Mouse (Mus musculus) Patski (cell line): ENCODE data around the gene Acad9. TPM values are rescaled to one million over a fixed set of nuclear protein-coding genes. Genes with fewer than 3 reads are reported as not detected.

Source experiments
- ATAC-seq: fragments of 100-300 bp; one replicate; pipeline ENCODE4 v1.8.0; 2021
- CTCF ChIA-PET: fragments of 350-600 bp; sonication (Branson Sonifier 250); formaldehyde crosslinking; loops from one replicate; lab custom pipeline; 2022; ENCODE audit warnings: inconsistent platforms; lab: Charles Lee
- POLR2A ChIA-PET: fragments of 350-600 bp; sonication (Branson Sonifier 250); formaldehyde crosslinking; loops from one replicate; lab custom pipeline; 2022; ENCODE audit warnings: antibody characterized with exemption, inconsistent platforms; lab: Charles Lee
- DNase-seq: peaks from one replicate; pipeline ENCODE4 v3.0.0-alpha.2; 2011; ENCODE audit warnings: low read depth, low spot score
- H3K27me3 ChIP-seq: fragments of 371-371 bp; one replicate; pipeline ENCODE4 v1.5.1; 2021
- CTCF ChIP-seq: fragments of 100-300 bp; IDR thresholded peaks from one replicate; pipeline ENCODE4 v1.5.1; 2021
- in situ Hi-C: fragments of 300-500 bp; cut with MboI; formaldehyde crosslinking; loops from 3 replicates; pipeline ENCODE4 v1.11.1; 2018; ENCODE audit warnings: low pct_unique_long_range_greater_than_20kb, mixed read lengths
- polyA plus RNA-seq: library from polyadenylated mRNA; unstranded; gene quantifications from one replicate; pipeline ENCODE4 v1.2.3, GENCODE M21; 2021

Acad9 gene
- 64.5 TPM for polyA plus RNA-seq

DNA sequence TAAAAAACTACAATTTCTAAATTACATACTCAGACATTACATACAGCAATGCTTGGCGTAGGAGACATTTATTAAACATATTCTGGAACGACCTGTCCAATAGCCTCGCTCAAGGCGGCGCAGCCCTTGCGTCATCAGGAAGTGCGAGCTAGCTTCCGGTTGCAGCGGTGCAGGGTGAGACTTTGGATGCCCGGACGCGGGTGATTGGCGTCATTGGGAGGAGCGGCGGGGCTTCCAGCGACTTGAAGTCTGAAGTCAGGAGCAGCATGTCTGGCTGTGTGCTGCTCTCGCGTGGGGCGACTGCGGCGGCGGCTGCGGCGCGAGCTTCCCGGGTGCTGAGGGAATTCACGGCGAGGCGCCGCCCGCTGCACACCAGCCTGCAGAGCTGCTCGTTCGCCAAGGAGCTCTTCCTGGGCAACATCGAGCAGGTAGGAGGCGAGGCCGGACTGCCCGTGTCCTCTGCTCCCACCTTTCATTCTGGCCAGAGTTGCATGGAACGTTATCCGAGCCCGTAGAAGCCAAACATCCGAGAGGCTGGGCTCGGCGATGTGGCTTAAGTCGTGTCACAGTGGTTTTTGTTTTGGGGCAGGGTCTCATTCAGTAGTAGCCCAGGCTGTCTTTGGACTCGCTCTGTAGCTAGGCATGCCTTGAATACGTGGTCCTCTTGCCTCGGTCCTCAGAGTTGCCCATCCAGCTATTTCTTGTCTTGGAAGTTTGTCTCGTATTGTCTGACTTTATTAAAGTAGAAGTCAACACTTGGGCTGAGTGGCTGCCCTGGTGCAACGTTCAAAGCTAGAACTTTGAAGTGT lies at the start of gene Acad9:
Gene Acad9, plus strand, starts transcription at position 137 of the 809 bp plus-strand sequence.
- H3K27me3 ChIP-seq = peaks cover 16% of the 10 kb centered on the region
- DNase-seq = peak; percentile 90
- in situ Hi-C loops = no loop called here
- ATAC-seq = peak; percentile 97
- POLR2A ChIA-PET = interaction anchor here (0.6 to 1.5 kb wide), 3 partner anchors 9 to 303 kb away, joined by 3 to 5 read pairs (median 4); no protein-coding TSS in a partner anchor
- CTCF ChIA-PET = interaction anchor here (0.7 to 1.8 kb wide), 7 partner anchors 14 to 93 kb away, joined by 3 to 5 read pairs (median 4); no protein-coding TSS in a partner anchor
- TF ChIP-seq CTCF = no peak

GRCm38 (mm10) chr3:36025732-36026131 lies 40.0 kb upstream of the Acad9 start:
- DNase-seq (no peak), ATAC-seq (no peak)
- H3K27me3 ChIP-seq = peaks cover 70% of the 10 kb centered on the region
- TF ChIP-seq CTCF = no peak
- in situ Hi-C loops = no loop called here
- CTCF ChIA-PET = interaction anchor here (1.4 kb wide), 1 partner anchor 14 kb away, joined by 3 read pairs; no protein-coding TSS in a partner anchor
- POLR2A ChIA-PET = no interaction called here

DNA sequence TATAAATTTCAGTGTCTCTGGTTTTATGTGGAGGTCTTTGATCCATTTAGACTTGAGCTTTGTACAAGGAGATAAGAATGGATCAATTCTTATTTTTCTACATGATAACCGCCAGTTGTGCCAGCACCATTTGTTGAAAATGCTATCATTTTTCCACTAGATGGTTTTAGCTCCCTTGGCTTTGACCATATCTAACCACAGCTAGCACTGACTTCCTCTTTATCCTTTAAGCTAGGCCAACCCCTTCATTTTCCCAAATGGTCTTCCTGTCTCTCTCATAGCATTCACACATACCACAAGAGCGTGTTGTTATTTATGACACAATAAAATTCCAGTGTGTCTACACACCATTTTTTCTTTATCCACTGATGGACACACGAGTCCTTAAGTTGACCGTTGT lies 35.8 kb upstream of the Acad9 start:
- ChIA-PET CTCF (interaction anchor here (1.3 to 1.6 kb wide), 2 partner anchors 11 to 14 kb away, joined by 3 read pairs; no protein-coding TSS in a partner anchor), POLR2A (interaction anchor here (0.6 kb wide), 1 partner anchor 175 kb away, joined by 3 read pairs; no protein-coding TSS in a partner anchor)
- DNase-seq (no peak), ATAC-seq (no peak)
- H3K27me3 ChIP-seq = peaks cover 50% of the 10 kb centered on the region
- no peak for TF ChIP-seq CTCF
- in situ Hi-C loops = no loop called here

GRCm38 (mm10) chr3:36031740-36032510 lies 33.9 kb upstream of the Acad9 start:
- in situ Hi-C loops = no loop called here
- ATAC-seq (peak; percentile 31), DNase-seq (peak; percentile 3)
- no peak for TF ChIP-seq CTCF
- POLR2A ChIA-PET = interaction anchor here (0.7 kb wide), 1 partner anchor 114 kb away, joined by 4 read pairs; no protein-coding TSS in a partner anchor
- peaks cover 43% of the 10 kb centered on the region for H3K27me3 ChIP-seq
- CTCF ChIA-PET = interaction anchor here (1.1 to 2.0 kb wide), 4 partner anchors 10 to 17 kb away, joined by 3 to 5 read pairs (median 4); no protein-coding TSS in a partner anchor

GRCm38 (mm10) chr3:36044520-36044919 lies 21.3 kb upstream of the Acad9 start:
- in situ Hi-C loops = no loop called here

GRCm38 (mm10) chr3:36045086-36045485 lies 20.7 kb upstream of the Acad9 start:
- no peak for TF ChIP-seq CTCF
- no peak for DNase-seq
- POLR2A ChIA-PET = no interaction called here
- in situ Hi-C loops = no loop called here
- CTCF ChIA-PET = no interaction called here
- H3K27me3 ChIP-seq = peaks cover 61% of the 10 kb centered on the region
- no peak for ATAC-seq

More at GRCm38 (mm10) chr3:36044520-36044919, 21.3 kb upstream of the Acad9 start:
- no peak for ATAC-seq
- ChIA-PET CTCF (interaction anchor here (1.2 kb wide), 1 partner anchor 10 kb away, joined by 3 read pairs; no protein-coding TSS in a partner anchor), POLR2A (no interaction called here)
- peaks cover 62% of the 10 kb centered on the region for H3K27me3 ChIP-seq
- TF ChIP-seq CTCF = no peak
- no peak for DNase-seq

- no peak for DNase-seq
- H3K27me3 ChIP-seq = peaks cover 68% of the 10 kb centered on the region
- ATAC-seq = no peak
- CTCF ChIA-PET = no interaction called here
- no peak for TF ChIP-seq CTCF
- in situ Hi-C loops = no loop called here
- POLR2A ChIA-PET = no interaction called here
Measured at GRCm38 (mm10) chr3:36049106-36049505, 16.7 kb upstream of the Acad9 start.

DNA sequence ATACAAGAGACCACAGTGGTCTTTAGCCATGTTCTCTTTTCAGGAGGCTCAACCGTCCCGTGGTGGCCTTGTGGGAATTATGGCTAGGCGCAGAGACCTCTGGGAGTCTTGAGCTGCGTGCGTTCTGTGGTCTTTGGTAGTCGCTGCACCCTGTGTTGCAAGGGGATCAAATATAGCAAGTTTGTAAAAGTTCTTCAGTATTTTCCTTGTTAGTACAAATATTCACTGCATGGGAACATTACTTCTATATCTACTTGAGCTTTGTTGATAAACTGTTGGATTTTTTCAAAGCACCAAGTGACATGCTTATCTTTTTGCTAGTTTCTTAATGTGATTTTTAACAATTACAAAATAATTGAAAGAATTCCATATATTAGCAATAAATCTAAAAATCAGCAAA lies 12.3 kb upstream of the Acad9 start, which contains the start of gene Ccdc144b:
Gene Ccdc144b, minus strand, starts transcription at position 101 of the 400 bp plus-strand sequence.
- ChIA-PET CTCF (interaction anchor here (1.5 kb wide), 1 partner anchor 38 kb away, joined by 3 read pairs; no protein-coding TSS in a partner anchor), POLR2A (no interaction called here)
- no peak for TF ChIP-seq CTCF
- in situ Hi-C loops = no loop called here
- DNase-seq (no peak), ATAC-seq (no peak)
- H3K27me3 ChIP-seq = peaks cover 85% of the 10 kb centered on the region

DNA sequence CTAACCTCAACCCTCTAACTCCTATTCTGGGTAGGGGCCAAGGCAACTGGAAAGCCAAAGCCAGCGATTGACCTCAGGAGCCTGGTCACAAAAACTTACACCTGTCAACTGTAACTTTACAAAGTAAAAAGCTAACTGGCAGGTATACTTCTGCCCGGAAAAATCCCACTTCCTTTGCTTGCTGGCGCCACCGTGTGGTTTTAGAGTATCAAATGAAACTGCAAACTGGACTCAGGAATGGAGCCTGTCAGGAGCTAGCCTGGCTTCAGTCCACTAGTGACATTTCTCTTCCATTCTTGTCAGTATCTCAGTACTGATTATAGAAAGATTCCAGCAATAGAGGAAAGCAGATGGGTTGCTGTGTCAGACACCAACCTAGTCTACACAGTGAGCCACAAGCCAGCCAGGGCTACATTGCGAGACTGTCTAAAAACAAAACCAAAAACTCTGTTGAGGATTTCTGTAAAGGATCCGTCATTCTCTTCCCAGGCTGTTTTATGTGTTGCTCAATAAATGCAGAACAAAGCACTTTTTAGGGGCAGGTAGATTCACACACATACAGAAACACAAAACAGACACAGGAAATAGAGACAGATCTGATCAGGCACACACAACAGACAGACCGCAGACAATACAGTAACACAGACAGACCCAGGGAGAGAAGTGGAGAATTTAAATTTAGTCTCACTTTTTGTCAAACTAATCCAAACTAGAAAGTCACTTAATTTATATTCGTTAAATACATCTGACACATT lies 5.5 kb upstream of the Acad9 start:
- CTCF ChIA-PET = interaction anchor here (0.5 to 2.5 kb wide), 12 partner anchors 9 to 371 kb away, joined by 3 to 11 read pairs (median 4); no protein-coding TSS in a partner anchor
- ATAC-seq = peak; percentile 89
- peak; percentile 15 for DNase-seq
- POLR2A ChIA-PET = interaction anchor here (0.6 kb wide), 1 partner anchor 13 kb away, joined by 3 read pairs; no protein-coding TSS in a partner anchor
- in situ Hi-C loops = loop anchor here (5.0 kb wide), 2 partner anchors 83 to 368 kb away; no protein-coding TSS in a partner anchor
- H3K27me3 ChIP-seq = peaks cover 67% of the 10 kb centered on the region
- peak; percentile 95 for TF ChIP-seq CTCF
